11 mouse cellular contexts compared by ENCODE assay signal in the genomic region with DNA sequence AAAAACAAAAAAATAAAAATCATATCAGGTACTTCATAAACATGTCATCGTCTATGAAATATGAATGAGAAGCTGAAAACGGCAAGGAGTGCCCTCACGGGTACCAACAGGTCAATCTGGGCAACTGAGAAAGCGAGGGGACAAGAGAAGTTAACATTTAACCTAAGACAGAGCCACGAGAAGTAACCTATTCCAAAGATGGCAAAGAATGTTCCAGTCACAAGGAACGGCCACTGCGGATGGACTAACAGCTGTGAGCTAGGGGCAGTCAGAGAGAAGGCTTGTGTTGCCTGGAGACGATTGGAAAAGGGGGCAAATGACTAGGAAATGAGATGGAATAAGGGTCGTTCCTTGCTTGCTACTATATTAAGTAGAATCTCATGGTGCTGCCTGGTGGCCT. TPM values are rescaled to one million over a fixed set of nuclear protein-coding genes. Genes with fewer than 3 reads are reported as not detected.
DNase-seq lines count a peak whose midpoint lies in the region; ATAC-seq and TF ChIP-seq lines count a peak whose summit lies in the region.
"Had no signal": no experiment of that assay in that cellular context is flagged by ENCODE, and none has a peak within 500 bp of the region (broad histone marks: within the 10 kb centered on the region; RNA-seq: fewer than 3 reads in every experiment).

No protein-coding gene starts in this region.

- no peak for ATAC-seq in hindbrain, embryonic 12.5 days (ENCODE audit: low FRiP score)
- no peak for ATAC-seq in liver, embryonic 12.5 days

- no peak for TF ChIP-seq CTCF in gastrocnemius, adult 2 months (IDR thresholded peaks at IDR 0.05)
- no peak for TF ChIP-seq CTCF in CH12.LX (conservative IDR thresholded peaks at IDR 0.05 in 1 of 2, IDR thresholded peaks at IDR 0.05 in 1 of 2; ENCODE audit: low read depth in 2 of 2, low read length in 2 of 2)

- TF ChIP-seq EP300 in CH12.LX (IDR thresholded peaks at IDR 0.05; ENCODE audit: low read length) = no peak

- no peak overlapping the region for H3K4me3 ChIP-seq in gastrocnemius, adult 2 months
- peak overlapping the region; percentile 34 to 42 (median 34) for H3K4me3 ChIP-seq in CH12.LX (replicated peaks in 1 of 3; ENCODE audit: low read depth in 2 of 3, low read length in 2 of 3, poor library complexity in 1 of 3)
- H3K4me3 ChIP-seq in hindbrain, embryonic 12.5 days = no peak overlapping the region
- H3K4me3 ChIP-seq in liver, embryonic 12.5 days = peak overlapping the region; percentile 89

- H3K9ac ChIP-seq in CH12.LX (ENCODE audit: insufficient read depth, low read depth) = peak overlapping the region; percentile 10; the same call in 1 of the 2 replicates
- no peak overlapping the region for H3K9ac ChIP-seq in hindbrain, embryonic 12.5 days
- H3K9ac ChIP-seq in liver, embryonic 12.5 days = 0 out of 2 replicates have a peak overlapping the region, but pooled peaks have one; percentile 97

- H3K4me1 ChIP-seq in CH12.LX (ENCODE audit: control insufficient read depth in 1 of 2, insufficient read depth in 2 of 2) = peaks cover 11 to 63% of the 10 kb centered on the region in 2 experiments
- peaks cover 20% of the 10 kb centered on the region for H3K4me1 ChIP-seq in hindbrain, embryonic 12.5 days
- H3K4me1 ChIP-seq in liver, embryonic 12.5 days = peaks cover 50% of the 10 kb centered on the region

- peak overlapping the region; percentile 59 for H3K4me2 ChIP-seq in CH12.LX (ENCODE audit: insufficient read depth, low read depth, poor library complexity, severe bottlenecking)
- H3K4me2 ChIP-seq in hindbrain, embryonic 12.5 days (replicated peaks) = peak overlapping the region; percentile 82
- peak overlapping the region; percentile 95 for H3K4me2 ChIP-seq in liver, embryonic 12.5 days

- TF ChIP-seq POLR2A in CH12.LX (IDR thresholded peaks at IDR 0.05; ENCODE audit: low read depth, low read length) = no peak

- 81% methylated on average over 9 of the region's 9 CpGs for WGBS in hindbrain, embryonic 12.5 days
- 80% methylated on average over 9 of the region's 9 CpGs for WGBS in liver, embryonic 12.5 days (ENCODE audit: insufficient replicate concordance)

- H3K27ac ChIP-seq in gastrocnemius, adult 2 months = no peak overlapping the region
- H3K27ac ChIP-seq in CH12.LX (ENCODE audit: insufficient read depth, low read depth) = peak overlapping the region; percentile 91
- H3K27ac ChIP-seq in hindbrain, embryonic 12.5 days = no peak overlapping the region
- 0 out of 2 replicates have a peak overlapping the region, but pooled peaks have one; percentile 29 for H3K27ac ChIP-seq in liver, embryonic 12.5 days
- H3K27ac ChIP-seq: embryonic facial prominence, embryonic 12.5 days had no signal

- DNase-seq in gastrocnemius, adult 2 months = peak; percentile 11
- no peak for DNase-seq in gastrocnemius, postnatal 4 days (ENCODE audit: low spot score in 2 of 2)
- no peak for DNase-seq in CH12.LX (ENCODE audit: extremely low read depth)
- DNase-seq in yolk sac, embryonic 10.5 days (ENCODE audit: low spot score) = no peak
- DNase-seq in right cerebral cortex, postnatal 10 days (ENCODE audit: low spot score in 2 of 2) = no peak
- DNase-seq in cerebellum, adult 8-10 months = no peak

- peaks cover 25% of the 10 kb centered on the region for H3K79me2 ChIP-seq in CH12.LX (replicated peaks; ENCODE audit: control insufficient read depth, extremely low read depth, insufficient read depth, poor library complexity, severe bottlenecking)

- intact Hi-C loops in gastrocnemius, adult 2 months (cut with DNase I) = loop anchor here (2.0 to 10.0 kb wide), 2 partner anchors 26 to 236 kb away; no protein-coding TSS in a partner anchor

- dilution Hi-C loops in CH12.LX (cut with MboI; ENCODE audit: extremely low pct_ligation_motif_present, extremely low pct_unique_long_range_greater_than_20kb, low sequenced_read_pairs) = no loop called here

- H3K9me3 ChIP-seq in CH12.LX (replicated peaks; ENCODE audit: low read length) = peaks cover 2% of the 10 kb centered on the region
- H3K9me3 ChIP-seq in hindbrain, embryonic 12.5 days (replicated peaks) = no peaks in the 10 kb centered on the region; the same call in 1 of the 2 replicates
- H3K9me3 ChIP-seq in liver, embryonic 12.5 days (replicated peaks) = no peaks in the 10 kb centered on the region
- H3K9me3 ChIP-seq: embryonic facial prominence, embryonic 12.5 days had no signal

- peaks cover 37 to 55% of the 10 kb centered on the region in 2 experiments for H3K36me3 ChIP-seq in CH12.LX (replicated peaks in 1 of 2; ENCODE audit: control insufficient read depth in 1 of 2, insufficient read depth in 1 of 2, low read length in 1 of 2)
- peaks cover 41% of the 10 kb centered on the region for H3K36me3 ChIP-seq in hindbrain, embryonic 12.5 days
- H3K36me3 ChIP-seq in liver, embryonic 12.5 days = peaks cover 47% of the 10 kb centered on the region

- in situ Hi-C loops in CH12.LX (cut with MboI; ENCODE audit: low pct_ligation_motif_present, low pct_unique_long_range_greater_than_20kb, low sequenced_read_pairs) = no loop called here

- TF ChIP-seq RAD21 in CH12.LX (IDR thresholded peaks at IDR 0.05; ENCODE audit: low read depth, low read length) = no peak

- no peaks in the 10 kb centered on the region for H3K27me3 ChIP-seq in CH12.LX (replicated peaks)
- no peaks in the 10 kb centered on the region for H3K27me3 ChIP-seq in hindbrain, embryonic 12.5 days
- H3K27me3 ChIP-seq in liver, embryonic 12.5 days (replicated peaks) = no peaks in the 10 kb centered on the region
- H3K27me3 ChIP-seq: embryonic facial prominence, embryonic 12.5 days had no signal

TF ChIP-seq in CH12.LX, 34 proteins besides CTCF, POLR2A, EP300 and RAD21:
- no peak for TF ChIP-seq E2F4 (IDR thresholded peaks at IDR 0.05; ENCODE audit: insufficient replicate concordance, low read depth, low read length)
- TF ChIP-seq MXI1 (IDR thresholded peaks at IDR 0.05; ENCODE audit: low read depth, low read length) = peak; percentile 6; the same call in 1 of the 2 replicates
- no peak for TF ChIP-seq SMC3 (IDR thresholded peaks at IDR 0.05; ENCODE audit: low read depth, low read length)

RNA-seq across cellular contexts. Expression of gene Tmem116, which starts 1.2 kb away (rescaled TPM):
- total RNA-seq in gastrocnemius, adult 2 months (2021) = 1 to 10 TPM; 7.0 to 8.3 TPM
- total RNA-seq in gastrocnemius, postnatal 4 days (2021) = 10 to 100 TPM in 1 of 2 experiments, 1 to 10 TPM in 1; 9.2 to 12.7 TPM
- 2.3 and 2.5 TPM in 2 replicates for total RNA-seq in CH12.LX (2012; rRNA removed)
- 0.97 and 1.3 TPM in 2 replicates for total RNA-seq in CH12.LX (2014; rRNA removed)
- 2.5 and 3.2 TPM in 2 replicates for polyA plus RNA-seq in CH12.LX (2012; ENCODE audit: insufficient read length, low read depth)
- 1.4 and 1.8 TPM in 2 replicates for polyA plus RNA-seq in hindbrain, embryonic 12.5 days (2016; fragmentation: Nextera tagmentation; extraction: Ambion mirVana)
- polyA plus RNA-seq in liver, embryonic 12.5 days (2016; fragmentation: Nextera tagmentation; extraction: Ambion mirVana) = 0.64 and 0.74 TPM in 2 replicates

RNA-seq across cellular contexts. Expression of gene Erp29, which starts 1.8 kb away (rescaled TPM):
- total RNA-seq in gastrocnemius, adult 2 months (2021) = 10 to 100 TPM; 32.2 to 39.4 TPM
- total RNA-seq in gastrocnemius, postnatal 4 days (2021) = 100 to 1,000 TPM in 1 of 2 experiments, 10 to 100 TPM in 1; 97.7 to 115 TPM
- 252 and 297 TPM in 2 replicates for total RNA-seq in CH12.LX (2012; rRNA removed)
- 204 and 243 TPM in 2 replicates for total RNA-seq in CH12.LX (2014; rRNA removed)
- 258 and 286 TPM in 2 replicates for polyA plus RNA-seq in CH12.LX (2012; ENCODE audit: insufficient read length, low read depth)
- polyA plus RNA-seq in hindbrain, embryonic 12.5 days (2016; fragmentation: Nextera tagmentation; extraction: Ambion mirVana) = 139 and 145 TPM in 2 replicates
- polyA plus RNA-seq in liver, embryonic 12.5 days (2016; fragmentation: Nextera tagmentation; extraction: Ambion mirVana) = 103 TPM in 2 replicates

RNA-seq across cellular contexts. Expression of gene Naa25, which starts 52.7 kb away (rescaled TPM):
- total RNA-seq in gastrocnemius, adult 2 months (2021) = 10 to 100 TPM; 26.9 to 33.3 TPM
- total RNA-seq in gastrocnemius, postnatal 4 days (2021) = 10 to 100 TPM; 22.3 to 23.8 TPM
- total RNA-seq in CH12.LX (2012; rRNA removed) (41.3 and 44.1 TPM in 2 replicates), CH12.LX (2014; rRNA removed) (53.1 and 59.7 TPM in 2 replicates)
- polyA plus RNA-seq in CH12.LX (2012; ENCODE audit: insufficient read length, low read depth) = 60.3 and 66.0 TPM in 2 replicates
- 42.7 and 43.3 TPM in 2 replicates for polyA plus RNA-seq in hindbrain, embryonic 12.5 days (2016; fragmentation: Nextera tagmentation; extraction: Ambion mirVana)
- polyA plus RNA-seq in liver, embryonic 12.5 days (2016; fragmentation: Nextera tagmentation; extraction: Ambion mirVana) = 41.2 and 42.7 TPM in 2 replicates

RNA-seq across cellular contexts. Expression of gene Adam1b, which starts 52.8 kb away (rescaled TPM):
- not detected for total RNA-seq in gastrocnemius, adult 2 months (2021)
- total RNA-seq in gastrocnemius, postnatal 4 days (2021) = not detected
- total RNA-seq in CH12.LX (2012; rRNA removed) = 0.04 TPM in 1 of 2 replicates, not detected in the other
- total RNA-seq in CH12.LX (2014; rRNA removed) = not detected in 2 replicates
- 0.08 TPM in 1 of 2 replicates, not detected in the other for polyA plus RNA-seq in CH12.LX (2012; ENCODE audit: insufficient read length, low read depth)
- not detected in 2 replicates for polyA plus RNA-seq in hindbrain, embryonic 12.5 days (2016; fragmentation: Nextera tagmentation; extraction: Ambion mirVana)
- polyA plus RNA-seq in liver, embryonic 12.5 days (2016; fragmentation: Nextera tagmentation; extraction: Ambion mirVana) = not detected in 2 replicates
- polyA plus RNA-seq: C2C12; embryonic facial prominence, embryonic 12.5 days; limb, embryonic 11.5 days had no signal

Comparison
In these comparisons a context has a peak if more than half of its experiments do, and no peak if none do; other contexts are left out.
1. H3K27ac ChIP-seq: peak in CH12.LX (single experiment) and liver, embryonic 12.5 days (single experiment); none in gastrocnemius, adult 2 months (single experiment) and hindbrain, embryonic 12.5 days (single experiment).
2. H3K4me3 ChIP-seq: peak in CH12.LX (3 of 3) and liver, embryonic 12.5 days (single experiment); none in gastrocnemius, adult 2 months (single experiment) and hindbrain, embryonic 12.5 days (single experiment).
3. Peak in every context shown above with its lines, with median percentiles within 50 percentile points of each other: H3K4me2 ChIP-seq.